Mouse (Mus musculus) right cerebral cortex, adult 2 months (tissue): ENCODE measurements around the gene Smad3.

Source experiments
- DNase-seq, 2 experiments: peaks; one replicate each; pipeline ENCODE4 v3.0.0; 2021 to 2022; ENCODE audit warnings: low spot score in 2 of 2

Smad3 gene

DNA sequence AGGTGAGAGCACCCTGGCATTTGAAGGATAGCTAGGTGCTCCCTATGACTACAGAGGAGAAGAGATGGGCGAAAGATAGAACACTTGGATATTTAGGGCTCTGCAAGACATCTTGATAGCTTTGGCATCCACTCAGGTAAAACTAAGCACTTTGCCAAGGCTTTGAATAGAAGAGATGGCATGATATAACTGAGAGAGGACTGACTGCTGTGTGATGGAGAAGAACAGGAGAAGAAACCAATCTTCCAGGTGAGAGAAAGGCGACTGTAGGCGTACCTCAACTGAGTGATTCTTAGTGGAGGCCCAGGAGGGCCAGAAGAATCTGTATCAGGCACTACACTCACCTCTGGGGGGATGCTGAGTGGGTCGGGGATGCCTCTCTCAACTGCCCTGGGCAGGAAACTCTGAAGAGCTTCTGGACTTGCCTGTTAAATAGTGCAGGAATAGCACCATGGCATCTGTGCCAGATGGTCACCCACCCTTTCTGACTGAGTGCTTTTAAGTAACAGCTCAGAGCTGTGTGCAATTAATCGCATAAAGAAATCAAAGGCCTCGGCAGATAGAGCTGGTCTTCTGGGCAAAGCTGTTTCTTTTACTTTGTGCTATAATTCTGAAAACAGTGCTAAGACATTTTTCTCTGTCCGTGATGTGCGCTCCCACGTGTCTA lies 132.6 kb downstream of the Smad3 start:
- no peak for DNase-seq

GRCm38 (mm10) chr9:63623895-63624569 lies 133.8 kb downstream of the Smad3 start:
- no peak for DNase-seq

- DNase-seq = no peak
Observed at GRCm38 (mm10) chr9:63617967-63618366, 139.8 kb downstream of the Smad3 start.

DNA sequence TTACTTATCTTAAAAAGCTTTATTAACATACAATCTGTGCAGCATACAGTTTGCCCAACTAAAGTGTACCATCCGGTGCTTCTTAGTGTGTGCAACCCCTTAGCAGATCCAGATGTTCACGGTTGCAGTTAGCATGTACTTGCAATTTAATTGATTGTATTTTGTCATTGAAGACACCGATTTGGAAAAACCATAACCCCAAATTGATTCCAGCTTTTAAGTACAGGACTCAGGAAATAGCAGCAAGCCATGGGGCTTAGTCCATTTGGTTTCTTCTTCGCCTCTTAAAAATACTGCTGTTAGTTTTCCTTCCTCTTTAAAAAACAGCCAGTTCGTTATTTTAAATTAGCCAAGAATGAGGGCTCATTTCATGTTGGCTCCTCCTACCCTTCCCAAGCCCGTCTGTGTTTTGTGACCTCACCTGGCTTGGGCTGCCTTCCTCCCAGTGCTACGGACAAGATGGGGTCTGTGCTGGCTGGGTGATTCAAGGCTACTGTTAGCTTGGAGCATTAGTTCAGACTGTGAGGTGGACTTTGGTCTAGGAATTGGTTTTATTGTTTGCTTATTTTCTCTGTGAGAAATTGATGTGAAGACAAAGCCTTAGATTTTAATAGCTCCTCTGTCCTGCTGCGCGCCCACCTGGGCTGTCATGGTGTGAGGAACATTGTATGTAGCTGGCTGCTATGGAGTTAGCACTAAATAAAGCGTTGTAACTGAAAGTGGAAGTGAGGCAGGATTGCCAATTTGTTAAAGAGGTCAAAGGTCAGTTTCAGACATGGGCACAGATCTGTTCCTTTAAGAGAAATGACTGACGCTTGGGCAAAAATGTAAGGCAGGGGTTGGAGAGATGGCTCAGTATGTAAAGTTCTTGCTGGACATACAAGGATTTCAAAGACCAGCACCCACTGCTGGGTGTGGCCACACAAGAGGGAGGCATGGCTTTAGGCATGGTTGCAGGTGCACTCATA lies 143.5 kb downstream of the Smad3 start:
- no peak for DNase-seq

GRCm38 (mm10) chr9:63613569-63613968 lies 144.2 kb downstream of the Smad3 start:
- no peak for DNase-seq

GRCm38 (mm10) chr9:63612565-63613515 lies 145.0 kb downstream of the Smad3 start:
- DNase-seq = no peak

- no peak for DNase-seq
Observed at GRCm38 (mm10) chr9:63611967-63612366, 145.8 kb downstream of the Smad3 start.

- DNase-seq = no peak
Observed at GRCm38 (mm10) chr9:63610841-63611366, 146.9 kb downstream of the Smad3 start.

- no peak for DNase-seq
Observed at GRCm38 (mm10) chr9:63610231-63610630, 147.6 kb downstream of the Smad3 start.

DNA sequence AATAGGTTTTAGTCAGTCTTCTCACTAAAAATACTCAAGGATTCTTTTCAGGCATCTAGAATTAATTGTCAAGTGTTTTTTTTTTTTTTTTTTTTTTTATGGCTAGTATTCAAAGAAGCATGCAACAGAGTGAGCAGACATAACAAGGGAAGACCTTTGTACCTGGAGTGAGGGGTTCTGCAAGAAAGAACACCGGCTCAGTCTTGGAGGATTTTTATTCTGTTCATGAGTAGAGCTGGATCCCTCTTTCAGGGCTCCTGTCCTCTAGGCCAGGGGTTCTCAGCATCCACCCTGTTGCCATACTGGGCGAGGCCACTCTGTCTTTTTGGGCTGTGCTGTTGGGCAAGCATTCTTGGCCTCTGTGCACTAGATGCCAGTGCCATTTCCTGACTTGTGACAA lies 148.0 kb downstream of the Smad3 start:
- DNase-seq = no peak

DNA sequence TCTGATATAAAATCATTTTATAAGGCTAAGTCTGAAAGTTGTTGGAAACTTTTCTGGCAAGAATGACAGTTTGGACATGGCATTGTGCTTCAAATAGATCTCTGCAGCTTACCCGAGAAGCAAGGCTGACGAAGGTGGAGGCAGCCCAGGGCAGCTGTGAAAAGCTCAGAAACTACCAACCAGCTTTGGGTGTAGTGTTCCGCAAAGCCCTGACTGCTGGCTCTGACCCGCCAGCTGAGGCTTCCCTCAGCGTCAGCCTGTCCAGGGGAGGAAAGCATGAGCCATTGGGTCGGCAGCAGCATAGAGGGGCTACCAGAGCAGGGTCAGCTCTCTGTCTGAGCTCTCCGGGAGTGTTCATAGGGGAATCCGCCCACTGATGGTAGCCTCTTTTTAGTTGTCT lies 148.5 kb downstream of the Smad3 start:
- no peak for DNase-seq

DNA sequence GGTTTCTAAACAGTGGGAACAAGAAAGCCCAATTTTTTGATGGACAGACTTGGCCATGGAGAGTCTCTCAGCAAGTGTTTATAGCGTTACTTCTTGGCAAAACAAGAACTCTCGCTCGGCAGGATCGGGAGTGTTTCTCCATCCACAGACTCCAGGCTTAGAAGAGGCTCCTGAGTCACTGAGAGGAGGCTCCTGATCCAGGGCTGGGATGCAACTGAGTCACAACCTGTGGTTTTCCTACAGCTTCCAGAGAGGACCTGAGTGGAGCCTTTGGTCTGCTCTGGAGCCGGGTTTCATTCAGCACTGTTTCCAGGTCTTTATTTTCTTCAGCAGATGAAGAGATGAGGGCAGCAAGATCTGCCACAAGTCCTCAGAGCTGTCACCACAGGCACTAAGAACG lies 149.8 kb downstream of the Smad3 start:
- DNase-seq = no peak

DNA sequence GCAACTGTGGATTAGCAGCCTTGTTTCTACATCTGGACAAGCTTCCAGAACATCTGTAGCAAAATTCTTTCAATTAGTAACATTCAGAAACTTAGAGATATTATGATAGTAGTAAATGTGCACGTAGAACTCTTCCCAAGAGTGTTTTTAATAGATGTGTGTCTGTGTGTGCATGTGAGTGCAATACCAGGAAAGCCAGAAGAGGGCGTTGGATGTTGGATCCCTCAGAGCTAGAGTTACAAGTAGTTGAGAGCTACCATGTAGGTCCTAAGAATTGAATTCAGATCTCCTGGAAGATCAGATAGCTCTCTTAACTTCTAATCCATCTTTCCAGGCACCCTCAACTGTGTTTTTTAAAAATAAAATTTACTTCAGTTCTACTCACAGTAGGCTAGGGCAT lies 151.2 kb downstream of the Smad3 start:
- no peak for DNase-seq

DNA sequence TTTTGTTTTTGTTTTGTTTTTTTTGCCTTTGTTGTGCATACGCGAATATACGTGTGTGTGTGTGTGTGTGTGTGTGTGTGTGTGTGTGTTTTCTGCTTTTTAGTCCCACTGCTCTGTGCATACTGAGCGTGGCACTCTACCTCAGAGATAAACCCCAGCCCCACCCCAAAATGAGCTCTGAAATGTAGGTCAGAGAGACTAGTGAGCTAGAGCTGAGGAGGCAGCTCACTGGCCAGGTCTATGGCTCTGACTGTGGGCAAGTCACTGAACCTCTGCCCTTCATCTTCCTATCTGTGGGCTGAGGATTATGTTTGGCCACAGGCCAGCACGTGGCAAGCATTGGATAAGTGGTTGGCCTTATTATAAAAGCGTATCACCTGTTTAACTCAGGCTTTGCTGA lies 153.9 kb downstream of the Smad3 start:
- no peak for DNase-seq

DNA sequence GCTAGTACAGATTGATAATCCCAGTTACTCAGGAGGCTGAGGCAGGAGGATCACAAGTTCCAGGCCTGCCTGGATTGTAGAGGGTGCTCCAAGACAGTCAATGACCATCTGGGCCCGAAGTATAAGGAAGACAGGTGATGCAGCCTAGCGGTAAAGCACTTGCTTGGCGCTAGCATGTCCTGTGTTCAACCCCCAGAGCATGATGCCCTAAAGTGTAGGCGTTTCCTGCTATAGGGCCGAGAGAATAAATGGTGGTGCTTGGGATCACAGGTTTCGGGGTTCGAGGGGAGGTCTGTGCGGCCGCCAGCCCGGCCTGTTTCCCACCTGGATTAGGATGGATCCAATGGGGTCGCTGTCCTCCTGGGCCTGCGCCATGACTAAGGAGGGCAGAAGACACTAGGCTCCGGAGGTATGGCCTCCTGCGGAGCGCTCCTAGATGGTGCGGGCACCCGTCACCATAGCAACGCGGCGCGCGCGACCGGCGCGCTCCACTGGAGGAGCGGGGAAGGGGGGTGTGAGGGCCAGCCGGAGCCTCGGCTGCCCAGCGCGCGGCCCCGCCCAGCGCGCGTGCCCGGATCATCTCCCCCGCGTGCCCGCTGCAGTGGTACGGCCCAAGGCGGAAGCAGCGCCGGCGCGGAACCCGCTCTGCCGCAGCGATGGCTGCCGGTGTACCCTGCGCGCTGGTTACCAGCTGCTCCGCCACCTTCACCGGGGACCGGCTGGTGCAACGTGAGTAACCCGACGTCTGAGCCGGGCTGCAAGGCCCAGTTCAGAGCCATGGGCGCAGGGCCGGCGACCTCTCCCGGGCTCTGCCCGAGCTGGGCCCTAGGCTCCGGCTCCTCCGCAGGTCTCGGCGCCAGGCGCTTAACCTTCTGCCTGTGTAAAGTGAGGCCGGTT lies 155.5 kb downstream of the Smad3 start, which contains the start of the genes Iqch and Aagab:
Gene Iqch, minus strand, starts transcription at position 451 of the 897 bp plus-strand sequence.
Gene Aagab, plus strand, starts transcription at position 618 of the 897 bp plus-strand sequence.
- peak; percentile 96 to 98 for DNase-seq
